Mouse (Mus musculus) bone marrow macrophage, adult 2 months (primary cell): ENCODE data around the gene Zfp142.

Source experiments
- CTCF ChIP-seq: IDR thresholded peaks from 2 replicates; pipeline ENCODE4 v1.5.1; 2012; ENCODE audit warnings: low read depth, mild to moderate bottlenecking, low read length, moderate library complexity
- POLR2A ChIP-seq: IDR thresholded peaks from 2 replicates; pipeline ENCODE4 v1.6.1; 2012; ENCODE audit warnings: mild to moderate bottlenecking, low read depth, low read length, borderline replicate concordance

DNA sequence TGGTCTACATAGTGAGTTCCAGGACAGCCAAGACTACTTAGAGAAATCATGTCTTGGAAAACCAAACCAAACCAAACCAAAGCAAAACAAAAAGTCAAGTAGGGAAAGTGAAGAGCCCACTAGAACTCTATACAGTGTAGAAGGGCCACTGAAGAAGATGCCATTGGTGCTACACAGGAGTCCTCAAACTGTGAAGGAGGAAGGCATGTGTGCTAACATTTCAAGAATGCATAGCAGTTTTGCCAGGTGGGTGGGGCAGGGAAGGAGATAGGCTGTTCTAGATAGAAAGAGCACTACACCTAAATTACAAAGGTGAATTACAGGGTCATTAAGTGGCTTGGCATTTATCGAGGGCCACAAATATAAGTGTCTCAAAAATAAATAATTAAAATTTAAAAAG, 36.1 kb upstream of the Zfp142 start:
- TF ChIP-seq CTCF = no peak
- TF ChIP-seq POLR2A = no peak
